Mouse (Mus musculus) liver, adult 2 months (tissue): ENCODE measurements around the gene Dnajc19. TPM values are rescaled to one million over a fixed set of nuclear protein-coding genes. Genes with fewer than 3 reads are reported as not detected.
"Not testable (repeated sequence)": the region's sequence is repeated elsewhere in the genome, so short reads cannot be mapped to it uniquely, and the experiment has no call there.

Source experiments
- DNase-seq: peaks from one replicate; pipeline ENCODE4 v3.0.0-alpha.2; 2011; ENCODE audit warnings: low read depth, low spot score; ENCODE audit errors: extremely low read depth
- H3K27ac ChIP-seq: fragments of 200-500 bp; replicated peaks from 2 replicates; pipeline ENCODE4 v1.5.1; 2012; ENCODE audit warnings: low read depth, mild to moderate bottlenecking, control low read depth, inconsistent platforms, low read length; ENCODE audit not compliant: insufficient read depth
- H3K27me3 ChIP-seq: fragments of 200-500 bp; 2 replicates; pipeline ENCODE4 v1.6.1; 2012; ENCODE audit warnings: mild to moderate bottlenecking, moderate library complexity, low read length, inconsistent platforms; ENCODE audit not compliant: control insufficient read depth, insufficient read depth
- H3K36me3 ChIP-seq: fragments of 200-500 bp; 2 replicates; pipeline ENCODE4 v1.6.1; 2012; ENCODE audit warnings: low read length, inconsistent platforms; ENCODE audit not compliant: control insufficient read depth, insufficient read depth
- H3K4me1 ChIP-seq: fragments of 200-500 bp; 2 replicates; pipeline ENCODE4 v1.6.1; 2011; ENCODE audit warnings: low read length; ENCODE audit not compliant: control insufficient read depth, insufficient read depth
- H3K4me3 ChIP-seq: fragments of 200-500 bp; 2 replicates; pipeline ENCODE4 v1.5.1; 2011; ENCODE audit warnings: low read depth, mild to moderate bottlenecking, control low read depth, low read length, moderate library complexity; ENCODE audit not compliant: insufficient read depth
- H3K79me2 ChIP-seq: fragments of 200-500 bp; 2 replicates; pipeline ENCODE4 v1.6.1; 2012; ENCODE audit warnings: inconsistent platforms, mild to moderate bottlenecking, low read length, moderate library complexity; ENCODE audit not compliant: control insufficient read depth, insufficient read depth
- H3K9ac ChIP-seq: fragments of 200-500 bp; 2 replicates; pipeline ENCODE4 v1.6.1; 2012; ENCODE audit warnings: low read depth, mild to moderate bottlenecking, control low read depth, inconsistent platforms, low read length
- CTCF ChIP-seq: fragments of 200-500 bp; IDR thresholded peaks from 2 replicates; pipeline ENCODE4 v1.5.1; 2011; ENCODE audit warnings: low read depth, low read length, control low read depth
- POLR2A ChIP-seq: fragments of 200-500 bp; IDR thresholded peaks from 2 replicates; pipeline ENCODE4 v1.6.1; 2011; ENCODE audit warnings: low read length, control low read depth; ENCODE audit not compliant: insufficient read depth; ENCODE audit errors: extremely low read depth
- WGBS: fragments of 180-500 bp; shearing (Covaris S2); methylation state at CpG from one replicate; pipeline ENCODE4 v1.1.7; 2018; 5-methylcytosine and 5-hydroxymethylcytosine counted together
- polyA plus RNA-seq: library from polyadenylated mRNA; depleted of rRNA; stranded (reverse); fragments of >200 nt; gene quantifications from 2 replicates; pipeline ENCODE4 v1.2.3, GENCODE M21; 2012
- total RNA-seq: library from RNA; depleted of rRNA; stranded (reverse); fragments of >200 nt; gene quantifications from 2 replicates; pipeline ENCODE4 v1.2.3, GENCODE M21; 2014

The Dnajc19 gene
- total and polyA plus RNA-seq, 2 experiments = 129 to 160 TPM

DNA sequence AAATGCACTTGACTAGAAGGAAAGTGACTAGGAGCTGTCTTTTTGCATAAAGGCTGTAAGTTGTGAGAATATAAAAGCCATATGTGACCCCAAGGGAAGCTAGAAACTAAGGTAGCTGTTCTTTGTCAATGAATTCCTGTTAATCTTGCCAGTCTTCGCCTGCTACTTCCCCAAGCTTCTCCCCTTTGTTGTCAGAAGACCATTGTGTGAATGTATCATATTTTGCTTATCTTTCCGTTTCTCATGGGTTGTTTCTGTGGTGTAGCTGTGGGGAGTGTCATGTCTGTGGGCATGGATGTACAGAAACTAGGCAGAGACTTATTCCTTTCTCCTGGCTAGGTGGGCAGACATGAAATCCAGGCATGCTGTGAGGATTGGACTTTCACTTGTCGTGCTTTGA, 808 bp upstream of the Dnajc19 start:
- no peak for TF ChIP-seq CTCF
- Histone ChIP-seq H3K4me1 (peaks cover 11% of the 10 kb centered on the region), H3K27me3 (no peaks in the 10 kb centered on the region), H3K4me3 (no peak overlapping the region), H3K9ac (no peak overlapping the region), H3K36me3 (peaks cover 18% of the 10 kb centered on the region), H3K27ac (no peak overlapping the region), H3K79me2 (peaks cover 2% of the 10 kb centered on the region; the same call in 1 of the 2 replicates)
- 97% methylated on average over 3 of the region's 3 CpGs for WGBS
- no peak for DNase-seq

DNA sequence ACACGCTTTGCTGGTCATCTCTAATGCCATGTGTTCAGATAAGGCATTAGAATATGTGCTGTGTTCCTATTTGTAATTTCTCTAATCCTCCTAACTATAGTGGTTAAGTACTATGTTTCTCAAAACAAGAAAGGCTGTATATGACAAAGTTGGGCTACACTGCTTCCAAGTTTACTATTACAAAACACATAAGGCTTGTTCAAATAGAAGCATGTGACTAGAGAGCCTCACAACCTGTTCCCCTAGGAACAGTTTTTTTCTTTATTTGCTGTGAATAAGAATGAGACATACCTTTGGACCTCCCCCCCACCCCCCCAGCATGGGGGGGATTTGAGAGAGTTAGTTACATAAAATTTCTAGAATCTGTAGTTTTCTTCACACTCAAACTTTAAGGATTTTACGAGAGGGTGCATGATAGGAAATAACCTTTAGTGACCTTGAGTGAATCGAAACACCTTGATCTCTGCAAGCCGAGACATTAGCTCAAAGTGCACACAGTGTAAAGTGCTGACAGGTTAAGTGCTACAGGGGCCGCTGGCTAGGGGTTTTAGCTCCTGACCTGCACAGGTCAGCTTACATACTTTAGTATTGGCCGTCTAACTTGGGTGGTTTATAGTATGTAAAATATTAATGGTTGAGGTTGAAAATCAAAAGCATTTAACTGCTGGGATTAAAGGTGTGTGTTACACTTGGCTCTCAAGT, 4.9 kb downstream of the Dnajc19 start:
- Histone ChIP-seq H3K4me3 (no peak overlapping the region), H3K27me3 (no peaks in the 10 kb centered on the region), H3K4me1 (peaks cover 12% of the 10 kb centered on the region), H3K79me2 (peaks cover 2% of the 10 kb centered on the region; the same call in 1 of the 2 replicates), H3K9ac (no peak overlapping the region), H3K36me3 (peaks cover 51% of the 10 kb centered on the region), H3K27ac (peak overlapping the region; percentile 54)
- 24% methylated on average over 6 of the region's 6 CpGs for WGBS
- DNase-seq = peak; percentile 81
- TF ChIP-seq POLR2A (no peak), CTCF (no peak)

GRCm38 (mm10) chr3:34072726-34073125, 8.4 kb downstream of the Dnajc19 start:
- H3K27ac ChIP-seq = no peak overlapping the region
- no peaks in the 10 kb centered on the region; the same call in 1 of the 2 replicates for H3K79me2 ChIP-seq
- no peak overlapping the region for H3K9ac ChIP-seq
- peak; percentile 57 for DNase-seq
- no peak overlapping the region for H3K4me3 ChIP-seq
- no peak for TF ChIP-seq CTCF
- TF ChIP-seq POLR2A = no peak
- H3K27me3 ChIP-seq = no peaks in the 10 kb centered on the region
- peaks cover 2% of the 10 kb centered on the region; the same call in 1 of the 2 replicates for H3K4me1 ChIP-seq
- 75% methylated on average over 6 of the region's 6 CpGs for WGBS
- H3K36me3 ChIP-seq = peaks cover 43% of the 10 kb centered on the region

GRCm38 (mm10) chr3:34068943-34069342, 12.2 kb downstream of the Dnajc19 start:
- not testable (repeated sequence) for H3K79me2 ChIP-seq, H3K27me3 ChIP-seq, H3K9ac ChIP-seq, H3K27ac ChIP-seq, H3K4me3 ChIP-seq, H3K4me1 ChIP-seq, DNase-seq
- H3K36me3 ChIP-seq = peaks cover 39% of the 10 kb centered on the region
- 95% methylated on average over 7 of the region's 7 CpGs for WGBS

DNA sequence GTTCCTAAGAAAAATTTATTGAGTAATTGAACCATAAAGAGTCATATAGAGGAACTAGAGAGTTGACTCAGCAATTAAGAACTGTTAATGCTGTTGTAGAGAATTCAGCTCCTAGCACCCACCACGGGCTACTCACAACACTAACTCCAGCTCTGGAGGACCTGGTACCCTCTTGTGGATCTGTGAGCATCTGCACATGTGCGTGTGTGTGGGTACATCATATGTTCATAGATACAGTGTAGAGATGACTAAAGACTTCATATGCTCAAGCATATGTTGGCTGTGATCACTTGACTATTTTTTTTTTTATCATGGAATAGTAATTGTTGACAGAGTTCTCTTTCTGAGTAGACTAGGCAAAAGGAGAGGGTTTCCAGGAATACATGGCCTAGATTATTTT, 18.8 kb downstream of the Dnajc19 start:
- 92% methylated on average over 2 of the region's 2 CpGs for WGBS
- no peak overlapping the region for H3K27ac ChIP-seq
- TF ChIP-seq POLR2A (no peak), CTCF (no peak)
- peaks cover 42% of the 10 kb centered on the region for H3K36me3 ChIP-seq
- no peaks in the 10 kb centered on the region for H3K27me3 ChIP-seq
- no peak overlapping the region for H3K4me3 ChIP-seq
- no peaks in the 10 kb centered on the region; the same call in 1 of the 2 replicates for H3K79me2 ChIP-seq
- no peak for DNase-seq
- no peaks in the 10 kb centered on the region for H3K4me1 ChIP-seq
- no peak overlapping the region for H3K9ac ChIP-seq

- Histone ChIP-seq H3K9ac (no peak overlapping the region), H3K27me3 (no peaks in the 10 kb centered on the region), H3K36me3 (peaks cover 27% of the 10 kb centered on the region), H3K4me1 (no peaks in the 10 kb centered on the region; the same call in 1 of the 2 replicates), H3K27ac (no peak overlapping the region), H3K79me2 (peaks cover 13% of the 10 kb centered on the region; the same call in 1 of the 2 replicates), H3K4me3 (no peak overlapping the region)
- no peak for DNase-seq
- TF ChIP-seq POLR2A (no peak), CTCF (no peak)
- WGBS = 73% methylated on average over 4 of the region's 4 CpGs
Measured at GRCm38 (mm10) chr3:34041990-34042389, 39.1 kb downstream of the Dnajc19 start.
